Mouse (Mus musculus) Muller cell, postnatal 12 days (primary cell): ENCODE measurements around the gene Cnbd2.

ENCODE experiments used
- DNase-seq: peaks from one replicate; pipeline ENCODE4 v3.0.0-alpha.2; 2015; ENCODE audit errors: inconsistent ontology term

Cnbd2 gene

DNA sequence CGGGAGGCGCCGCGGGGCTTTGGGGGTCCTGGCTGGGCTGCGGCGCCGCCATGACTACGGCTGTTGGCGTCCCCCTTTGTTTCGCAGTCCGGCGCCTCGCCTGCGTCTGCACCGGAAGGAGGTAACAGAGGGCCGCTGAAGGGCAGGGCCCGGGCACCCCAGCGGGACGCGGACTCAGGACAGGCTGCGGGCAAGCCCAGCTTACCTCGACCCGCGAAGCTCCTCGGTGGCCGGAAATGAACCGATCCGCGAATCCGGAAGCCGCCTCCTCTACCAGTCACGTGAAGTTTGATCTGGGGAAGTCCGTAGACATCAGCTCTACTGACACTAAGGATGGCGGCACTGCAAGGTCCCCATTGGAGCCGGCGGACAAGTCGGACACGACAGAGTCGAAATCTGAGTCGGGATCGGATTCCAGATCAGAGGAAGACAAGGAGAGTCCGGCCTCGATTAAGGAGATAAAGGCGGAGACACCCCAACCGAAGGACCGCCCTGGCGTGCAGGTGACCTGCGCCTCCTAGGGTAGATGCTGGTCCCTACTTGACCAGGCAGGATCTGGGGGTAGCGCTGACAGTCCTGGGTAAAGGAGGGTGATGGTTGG, at the start of gene Cnbd2, which contains the start of gene Scand1:
Gene Cnbd2, plus strand, starts transcription at position 3 of the 601 bp plus-strand sequence.
Gene Scand1, minus strand, starts transcription at position 408 of the 601 bp plus-strand sequence.
- DNase-seq = peak; percentile 87

- DNase-seq = no peak
These were observed 48.8 kb upstream of the Cnbd2 start for GRCm38 (mm10) chr2:156263204-156263893.

GRCm38 (mm10) chr2:156267636-156268035, 44.5 kb upstream of the Cnbd2 start:
- DNase-seq = no peak

DNA sequence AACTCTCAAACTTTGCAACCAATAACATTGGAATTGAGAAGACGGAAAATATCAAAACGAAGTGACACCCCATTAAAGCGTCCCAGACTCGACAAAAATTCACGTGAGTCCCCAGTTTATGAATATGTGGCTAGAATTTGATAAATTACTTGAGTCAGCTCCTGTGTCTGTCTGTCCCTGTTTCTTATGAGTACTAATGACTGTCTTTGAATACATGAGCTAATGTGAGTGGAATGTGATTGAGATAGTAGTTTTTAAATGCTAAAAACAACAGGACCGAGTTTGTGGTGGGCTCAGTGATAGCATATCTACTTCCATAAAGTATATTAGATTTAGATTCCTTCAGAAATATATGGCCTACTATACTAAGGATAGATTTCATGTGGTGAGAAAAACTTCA, 39.5 kb upstream of the Cnbd2 start:
- DNase-seq = no peak

DNA sequence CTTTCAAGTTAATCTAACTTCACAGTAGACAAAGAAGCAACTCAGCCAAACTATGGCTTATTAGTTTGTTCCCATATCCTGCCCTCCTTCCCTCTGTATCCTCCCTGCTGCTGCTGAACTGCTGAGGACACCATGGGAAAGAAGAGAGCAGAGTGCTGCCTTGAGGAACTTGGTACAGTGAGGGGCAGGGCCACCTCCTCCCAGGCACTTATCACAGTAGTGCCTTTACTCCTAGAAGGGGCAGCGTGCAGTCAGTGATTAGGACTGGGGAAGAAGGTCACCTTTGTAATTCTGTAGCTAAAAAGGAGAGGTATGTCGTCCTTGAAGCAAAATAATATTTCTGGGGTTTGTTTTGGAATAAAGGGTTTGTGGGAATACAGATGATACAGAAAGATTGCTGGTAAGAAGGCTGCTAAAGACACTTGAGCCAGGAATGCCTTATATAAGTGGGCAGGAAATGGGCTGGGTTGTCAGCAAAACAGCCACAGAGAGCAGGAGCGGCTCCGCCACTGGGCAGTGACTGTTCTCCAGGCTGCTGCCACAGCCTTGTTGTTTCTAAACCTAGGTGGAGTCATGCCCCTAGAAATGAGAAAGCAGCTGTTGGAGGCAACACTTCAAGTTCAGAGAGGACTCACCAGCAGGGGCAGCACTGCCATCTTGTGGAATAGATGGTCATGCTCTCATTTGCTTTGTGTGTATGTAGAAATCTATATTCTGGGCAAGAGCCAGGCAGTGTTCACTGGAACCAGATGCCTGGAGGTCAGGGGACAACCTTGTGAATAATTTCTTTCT, 33.7 kb upstream of the Cnbd2 start:
- peak; percentile 76 for DNase-seq

GRCm38 (mm10) chr2:156281227-156281626, 30.9 kb upstream of the Cnbd2 start:
- DNase-seq = peak; percentile 19

- DNase-seq = no peak
These were observed 26.9 kb upstream of the Cnbd2 start for GRCm38 (mm10) chr2:156285161-156285560.

DNA sequence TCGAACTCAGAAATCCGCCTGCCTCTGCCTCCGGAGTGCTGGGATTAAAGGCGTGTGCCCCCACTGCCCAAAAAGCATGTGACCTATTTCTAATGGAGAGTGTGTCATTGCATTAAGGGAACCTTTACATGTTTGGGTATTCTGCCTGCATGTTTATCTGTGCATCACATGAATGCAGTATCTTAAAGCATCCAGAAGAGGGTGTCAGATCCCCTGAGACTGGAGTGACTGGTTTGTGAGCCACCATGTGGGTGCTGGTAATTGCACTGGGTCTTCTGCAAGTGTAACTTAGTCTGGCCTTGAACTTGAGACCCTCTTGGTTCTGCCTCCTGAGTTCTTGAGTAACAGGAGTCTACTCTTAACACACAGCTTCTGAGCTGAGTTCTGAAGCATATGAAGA, 25.4 kb upstream of the Cnbd2 start:
- no peak for DNase-seq

DNA sequence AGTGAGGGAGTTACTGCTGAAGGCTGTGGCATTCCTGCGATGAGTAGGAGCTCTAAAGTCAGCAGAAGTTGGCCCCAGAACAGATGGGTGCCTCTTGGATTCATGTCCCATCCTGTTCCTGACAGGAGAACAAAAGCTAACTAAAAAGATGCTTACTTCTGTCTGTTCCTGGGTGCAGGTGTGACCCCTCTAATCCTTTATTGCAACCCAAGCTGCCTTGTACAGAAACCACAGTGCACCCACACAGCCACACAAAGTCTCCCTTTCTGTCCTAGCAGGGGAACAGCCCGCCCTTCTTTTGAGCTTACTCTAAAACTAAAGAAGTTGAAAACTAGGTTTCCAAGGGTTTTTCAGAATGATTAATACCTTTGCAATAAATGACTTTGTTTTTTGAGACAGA, 23.9 kb upstream of the Cnbd2 start:
- DNase-seq = no peak

- peak; percentile 29 for DNase-seq
These were observed 22.4 kb upstream of the Cnbd2 start for GRCm38 (mm10) chr2:156289552-156290160.

DNA sequence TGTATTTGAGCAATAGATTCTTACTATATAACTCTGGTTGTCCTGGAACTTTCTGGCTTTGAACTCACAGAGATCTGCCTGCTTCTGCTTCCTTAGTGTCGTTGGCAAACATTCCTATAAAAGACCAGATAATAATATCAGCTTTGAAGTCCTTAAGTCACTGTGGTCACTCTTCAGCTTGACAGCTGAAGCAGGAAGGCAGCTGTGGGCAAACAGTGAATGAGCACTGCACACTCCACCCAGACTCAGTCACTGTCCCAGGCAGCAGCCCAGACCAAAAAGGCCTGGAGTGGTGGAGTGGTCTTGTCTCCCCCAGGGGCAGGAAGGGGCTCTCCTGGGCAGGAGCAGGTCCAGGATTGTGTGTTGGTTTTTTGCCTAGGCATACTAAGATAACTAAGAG, 20.1 kb upstream of the Cnbd2 start:
- DNase-seq = no peak

DNA sequence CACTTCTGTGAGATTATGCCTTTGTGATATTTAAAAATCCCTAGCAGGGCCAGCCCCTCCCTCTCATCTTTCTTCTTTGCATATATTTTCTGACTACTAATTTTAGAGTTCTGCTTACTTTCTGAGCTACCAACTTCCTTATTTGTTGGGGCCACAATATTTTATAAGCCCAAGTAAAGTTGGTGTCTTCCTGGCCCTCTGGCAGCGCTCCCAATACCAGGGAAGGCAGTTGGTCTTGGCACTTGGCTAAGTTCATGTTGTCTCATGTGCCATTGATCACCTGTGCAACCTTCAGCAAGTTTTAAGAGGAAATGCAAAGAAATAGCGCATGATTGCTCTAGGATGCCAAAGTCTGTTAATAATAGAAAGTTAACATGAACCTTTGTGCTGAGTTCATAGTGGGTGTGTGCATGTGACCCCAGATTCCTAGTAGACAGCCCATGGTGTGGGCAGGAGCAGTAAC, 16.5 kb upstream of the Cnbd2 start:
- DNase-seq = no peak

DNA sequence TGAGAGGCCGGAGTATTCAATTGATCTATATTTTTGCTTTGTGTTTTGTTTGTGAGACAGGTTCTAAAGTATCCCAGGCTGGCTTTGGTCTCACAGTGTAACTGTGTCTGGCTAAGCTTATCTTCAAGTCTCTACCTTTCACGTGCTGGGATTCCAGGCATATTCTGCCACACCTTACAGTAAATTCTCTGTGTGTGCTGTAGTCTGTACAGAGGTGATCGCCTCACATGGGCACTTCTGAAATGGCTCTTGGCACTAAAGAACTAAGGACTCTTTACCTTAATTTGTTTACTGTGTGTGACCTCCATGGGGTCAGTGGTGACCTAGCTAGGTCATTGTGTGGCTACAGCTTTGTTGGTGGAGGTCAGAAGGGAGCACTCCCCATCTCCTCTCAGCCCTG, 15.9 kb upstream of the Cnbd2 start:
- DNase-seq = no peak

DNA sequence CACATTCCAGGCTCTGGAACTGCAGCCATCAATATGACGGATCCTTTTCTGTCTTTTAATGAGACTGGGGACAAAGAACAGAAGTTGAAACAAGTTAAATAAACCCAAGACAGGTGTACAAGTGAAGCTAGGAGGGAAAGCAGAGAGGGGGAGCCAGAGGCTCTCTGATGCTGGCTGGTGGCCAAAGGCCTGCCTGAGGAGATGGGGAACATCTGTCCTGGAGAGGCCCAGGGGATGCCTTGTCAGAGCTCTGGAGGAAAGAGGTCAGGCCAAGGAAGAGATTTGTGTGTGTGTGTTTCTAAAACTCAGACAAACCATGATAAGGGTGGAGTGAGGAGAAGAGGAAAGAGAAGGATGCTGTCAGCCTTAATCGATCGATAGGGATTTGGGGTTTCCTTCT, 14.4 kb upstream of the Cnbd2 start:
- DNase-seq = no peak

DNA sequence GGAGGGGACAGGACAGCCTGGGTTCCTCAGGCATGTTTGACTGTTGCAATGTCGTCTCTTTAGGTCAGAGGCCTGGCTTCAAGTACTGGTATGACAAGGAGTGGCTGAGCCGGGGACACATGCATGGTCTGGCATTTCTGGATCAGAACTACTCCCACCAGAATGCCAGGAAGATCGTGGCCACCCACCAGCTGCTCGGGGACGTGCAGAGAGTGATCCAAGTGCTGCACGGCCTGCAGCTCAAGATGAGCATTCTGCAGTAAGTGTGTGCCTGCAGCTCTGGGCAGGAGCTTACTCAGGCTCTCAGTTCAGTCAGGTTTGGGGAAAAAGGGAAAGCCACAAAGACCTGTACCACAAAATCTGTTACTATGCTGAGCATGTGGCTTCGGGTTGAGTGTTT, 13.6 kb upstream of the Cnbd2 start:
- no peak for DNase-seq

GRCm38 (mm10) chr2:156302063-156302462, 10.0 kb upstream of the Cnbd2 start:
- no peak for DNase-seq

GRCm38 (mm10) chr2:156304351-156304750, 7.7 kb upstream of the Cnbd2 start:
- DNase-seq = no peak

DNA sequence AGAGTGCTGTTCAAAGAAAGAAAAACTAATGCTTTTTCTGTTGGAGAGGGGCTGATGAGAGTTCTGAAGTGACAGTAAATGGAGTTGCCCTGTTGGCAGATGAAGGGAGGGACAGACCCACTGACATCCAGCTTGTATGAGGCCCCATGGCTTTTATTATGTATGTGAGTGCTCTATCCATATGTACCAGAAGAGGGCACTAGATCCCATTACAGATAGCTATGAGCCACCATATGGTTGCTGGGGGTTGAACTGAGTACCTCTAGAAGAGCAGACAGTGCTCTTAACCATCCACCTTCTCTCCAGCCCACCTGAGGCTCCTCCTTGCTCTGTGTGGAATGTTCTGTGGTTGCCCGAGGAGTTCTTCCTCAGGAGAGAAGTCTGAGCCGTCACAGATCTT, 6.3 kb upstream of the Cnbd2 start:
- peak; percentile 15 for DNase-seq

GRCm38 (mm10) chr2:156307261-156307660, 4.8 kb upstream of the Cnbd2 start:
- DNase-seq = no peak

- DNase-seq = no peak
These were observed 2.2 kb upstream of the Cnbd2 start for GRCm38 (mm10) chr2:156309948-156310347.

DNA sequence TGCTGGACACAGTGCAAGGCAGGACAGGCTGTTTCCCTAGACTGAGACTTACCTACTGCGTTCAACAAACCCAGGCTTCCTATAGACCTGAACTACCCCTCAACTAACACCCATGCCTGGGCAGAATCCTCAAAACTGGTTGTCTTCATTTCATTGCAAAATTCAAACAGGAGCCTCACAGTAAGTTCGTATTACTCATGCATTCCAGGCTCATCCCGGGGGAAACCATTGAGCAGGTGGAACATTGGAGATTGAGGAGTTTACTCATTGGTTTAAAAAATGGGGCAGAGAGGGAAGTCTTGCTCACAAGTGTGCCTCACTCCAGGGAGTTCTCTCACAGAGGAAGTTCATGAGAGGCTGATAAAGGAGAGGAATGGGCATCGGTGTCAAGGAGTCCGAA, 1.6 kb upstream of the Cnbd2 start:
- no peak for DNase-seq

- peak; percentile 1 for DNase-seq
These were observed 1.2 kb upstream of the Cnbd2 start for GRCm38 (mm10) chr2:156310945-156311344.
